Mouse (Mus musculus): ENCODE results near the gene Jag1.

The Jag1 gene

DNA sequence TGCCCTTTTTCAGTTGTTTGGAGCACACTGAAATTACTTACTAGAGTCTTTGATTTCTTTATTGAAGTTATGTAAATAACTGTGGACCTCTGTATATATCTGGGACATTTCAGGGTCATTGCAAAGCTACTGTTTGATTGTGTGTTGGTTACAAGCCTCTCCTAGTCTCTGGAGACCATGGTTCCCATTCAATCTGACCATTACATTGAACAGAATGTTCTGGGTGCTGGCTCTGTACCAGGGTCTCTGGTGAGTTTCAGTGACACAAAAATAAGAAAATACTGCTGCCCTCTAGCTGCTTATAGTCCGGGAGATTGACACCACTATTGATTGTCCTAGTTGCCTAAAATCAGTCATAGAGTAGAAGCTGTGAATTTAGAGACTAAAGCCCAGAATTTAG, 66.5 kb downstream of the Jag1 start:
- no peak for DNase-seq

DNA sequence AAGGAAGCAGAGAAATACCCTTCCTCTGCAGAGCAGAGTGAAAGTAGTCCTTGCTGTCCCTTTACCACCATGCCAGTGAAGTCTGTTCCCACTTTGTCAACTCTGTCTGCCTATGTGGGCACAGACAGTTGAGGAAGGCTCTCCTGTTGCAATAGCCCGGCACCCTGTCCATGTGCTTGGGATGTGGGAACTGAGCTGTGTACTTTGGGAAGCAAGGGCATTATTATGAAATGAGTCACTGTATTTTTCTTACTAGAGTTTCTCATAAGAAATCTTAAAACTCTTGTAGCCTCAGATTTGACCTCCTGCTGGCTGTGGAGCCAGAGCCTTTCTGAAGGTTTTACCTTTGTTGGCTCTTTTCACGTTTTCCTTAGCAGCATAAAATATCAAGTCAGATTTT, 67.1 kb downstream of the Jag1 start:
- DNase-seq: no peak

DNA sequence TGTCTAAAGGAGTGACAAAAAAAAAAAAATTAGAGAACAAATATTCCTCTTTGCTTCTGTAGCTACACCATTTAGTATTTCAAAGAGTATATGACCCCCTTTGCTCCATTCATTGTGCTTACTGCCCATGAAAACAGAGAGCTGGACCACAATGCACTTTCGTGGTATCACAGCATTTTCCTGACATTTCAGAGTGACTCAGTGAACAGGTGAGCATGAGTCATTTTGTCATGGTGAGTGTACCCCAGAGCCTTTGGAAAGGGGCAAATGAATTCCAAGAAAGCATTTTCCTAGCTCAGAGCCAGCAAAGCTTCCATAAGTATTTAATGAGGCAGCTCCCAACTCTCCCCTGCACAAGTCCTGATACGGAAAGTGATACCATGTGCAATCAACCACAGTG, 72.3 kb downstream of the Jag1 start:
- no peak for DNase-seq
